Mouse (Mus musculus) myocyte (in vitro differentiated cells): ENCODE results near the gene Clnk.

Experiments
- MAX ChIP-seq: IDR thresholded peaks from one replicate; pipeline ENCODE4 v1.6.1; 2011; ENCODE audit warnings: low read depth, mild to moderate bottlenecking, control low read depth
- MYOG ChIP-seq, 3 experiments: IDR thresholded peaks; one replicate each; pipeline ENCODE4 v1.6.1; 2011; ENCODE audit warnings: control low read depth in 2 of 3, low read depth in 2 of 3, mild to moderate bottlenecking in 2 of 3; ENCODE audit not compliant: insufficient read length in 2 of 3, control insufficient read depth in 1 of 3, insufficient read depth in 1 of 3
- POLR2A ChIP-seq: IDR thresholded peaks from one replicate; pipeline ENCODE4 v1.6.1; 2011; ENCODE audit warnings: low read depth, mild to moderate bottlenecking, control low read depth, moderate library complexity; ENCODE audit not compliant: insufficient read length
- SRF ChIP-seq: IDR thresholded peaks from one replicate; pipeline ENCODE4 v1.6.1; 2011; ENCODE audit warnings: low read depth; ENCODE audit not compliant: control insufficient read depth, insufficient read length
- TCF12 ChIP-seq: IDR thresholded peaks from one replicate; pipeline ENCODE4 v1.6.1; 2011; ENCODE audit warnings: mild to moderate bottlenecking, control low read depth; ENCODE audit not compliant: poor library complexity, insufficient read depth, severe bottlenecking
- USF1 ChIP-seq: IDR thresholded peaks from one replicate; pipeline ENCODE4 v1.6.1; 2011; ENCODE audit warnings: low read depth, mild to moderate bottlenecking, control low read depth, moderate library complexity

DNA sequence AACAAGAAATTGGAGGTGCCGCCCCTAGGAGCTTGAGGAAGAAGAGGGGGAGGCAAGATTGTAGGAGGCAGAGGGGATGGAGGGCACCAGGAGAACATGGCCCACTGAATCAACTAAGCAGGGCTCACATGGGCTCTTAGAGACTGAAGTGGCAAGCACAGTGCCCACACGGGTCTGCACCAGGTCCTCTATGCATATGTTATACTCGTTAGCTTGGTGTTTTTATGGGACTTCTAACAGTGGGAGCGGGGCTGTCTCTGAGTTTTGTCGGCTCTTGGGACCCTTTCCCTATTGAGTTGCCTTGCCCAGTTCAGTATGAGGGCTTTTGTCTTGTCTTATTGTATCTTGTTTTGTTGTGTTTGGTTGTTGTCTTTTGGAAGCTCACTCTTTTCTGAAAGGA is 50.0 kb downstream of the Clnk start:
- TF ChIP-seq TCF12 = no peak
- no peak for TF ChIP-seq POLR2A
- TF ChIP-seq SRF = no peak
- no peak for TF ChIP-seq MAX
- no peak for TF ChIP-seq MYOG (IDR thresholded peaks at IDR 0.05; ENCODE audit: control insufficient read depth in 1 of 3, insufficient read depth in 1 of 3, insufficient read length in 2 of 3, low read depth in 2 of 3)
- TF ChIP-seq USF1 = no peak
